Mouse (Mus musculus) lung, embryonic 15.5 days (tissue): ENCODE measurements around the gene Arid3a. TPM values are rescaled to one million over a fixed set of nuclear protein-coding genes. Genes with fewer than 3 reads are reported as not detected.
"Not testable (repeated sequence)": the region's sequence is repeated elsewhere in the genome, so short reads cannot be mapped to it uniquely, and the experiment has no call there.

Experiments used
- ATAC-seq: fragments of 200-750 bp; cut with Nextera tagmentation; 2 replicates; pipeline ENCODE4 v1.8.0; 2017; ENCODE audit warnings: moderate number of reproducible peaks, borderline replicate concordance; ENCODE audit not compliant: low FRiP score, low TSS enrichment; ENCODE audit errors: extremely low read depth
- H3K27ac ChIP-seq: fragments of 300-500 bp; sonication (generic); 2 replicates; pipeline ENCODE4 v1.5.1; 2015; ENCODE audit warnings: moderate library complexity, mild to moderate bottlenecking, inconsistent platforms
- H3K27me3 ChIP-seq: fragments of 300-500 bp; sonication (generic); 2 replicates; pipeline ENCODE4 v1.6.1; 2015; ENCODE audit warnings: inconsistent platforms
- H3K36me3 ChIP-seq: fragments of 300-500 bp; sonication (generic); 2 replicates; pipeline ENCODE4 v1.6.1; 2015; ENCODE audit warnings: inconsistent platforms
- H3K4me1 ChIP-seq: fragments of 300-500 bp; sonication (generic); 2 replicates; pipeline ENCODE4 v1.6.1; 2015; ENCODE audit warnings: inconsistent platforms
- H3K4me2 ChIP-seq: fragments of 300-500 bp; sonication (generic); 2 replicates; pipeline ENCODE4 v1.6.1; 2015; ENCODE audit warnings: inconsistent platforms, mild to moderate bottlenecking, moderate library complexity
- H3K4me3 ChIP-seq: fragments of 300-500 bp; sonication (generic); 2 replicates; pipeline ENCODE4 v1.5.1; 2015; ENCODE audit warnings: mild to moderate bottlenecking, inconsistent platforms
- H3K9ac ChIP-seq: fragments of 300-500 bp; sonication (generic); 2 replicates; pipeline ENCODE4 v1.6.1; 2015; ENCODE audit warnings: inconsistent platforms
- H3K9me3 ChIP-seq: fragments of 300-500 bp; sonication (generic); 2 replicates; pipeline ENCODE4 v1.6.1; 2016; ENCODE audit warnings: inconsistent platforms
- WGBS: fragments of 180-500 bp; shearing (Covaris S2); methylation state at CpG from one replicate; pipeline ENCODE4 v1.1.7; 2015; 5-methylcytosine and 5-hydroxymethylcytosine counted together
- polyA plus RNA-seq: library from polyadenylated mRNA; unstranded; fragments of >200 nt; fragmentation: Nextera tagmentation; extraction: Ambion mirVana; gene quantifications from 2 replicates; pipeline ENCODE4 v1.2.1, GENCODE M21; 2015

Arid3a gene
- polyA plus RNA-seq, 1 experiment from 2014 or later, result 6.0 TPM

GRCm38 (mm10) chr10:79889386-79889785, 37.5 kb upstream of the Arid3a start:
- Histone ChIP-seq H3K36me3 (0 out of 2 replicates have a peak, but pooled peaks cover 2% of the 10 kb centered on the region), H3K27ac (no peak overlapping the region), H3K27me3 (no peaks in the 10 kb centered on the region), H3K4me1 (no peaks in the 10 kb centered on the region), H3K9ac (no peak overlapping the region), H3K4me2 (no peak overlapping the region), H3K4me3 (no peak overlapping the region), H3K9me3 (no peaks in the 10 kb centered on the region)
- no peak for ATAC-seq
- 41% methylated on average over 2 of the region's 2 CpGs for WGBS

- Histone ChIP-seq H3K27me3 (no peaks in the 10 kb centered on the region), H3K4me3 (no peak within 1 kb of the TSS), H3K4me1 (no peaks in the 10 kb centered on the region), H3K36me3 (peaks cover 11% of the 10 kb centered on the region), H3K4me2 (no peak within 1 kb of the TSS), H3K9ac (no peak within 1 kb of the TSS), H3K9me3 (no peaks in the 10 kb centered on the region), H3K27ac (no peak within 1 kb of the TSS)
- ATAC-seq, result no peak
- WGBS, result 32% methylated on average over 5 of the region's 5 CpGs
These were observed 36.2 kb upstream of the Arid3a start, which contains the start of gene Cfd for GRCm38 (mm10) chr10:79890670-79891069. Gene Cfd, plus strand, starts transcription at chr10:79890853.

GRCm38 (mm10) chr10:79892451-79893118, 34.3 kb upstream of the Arid3a start:
- not testable (repeated sequence) for H3K4me1 ChIP-seq, H3K9ac ChIP-seq, H3K4me2 ChIP-seq, H3K27ac ChIP-seq, H3K9me3 ChIP-seq, H3K4me3 ChIP-seq, ATAC-seq, H3K27me3 ChIP-seq
- 42% methylated on average over 22 of the region's 22 CpGs for WGBS
- peaks cover 28% of the 10 kb centered on the region for H3K36me3 ChIP-seq

- peaks cover 38% of the 10 kb centered on the region for H3K36me3 ChIP-seq
- peaks cover 8% of the 10 kb centered on the region for H3K4me1 ChIP-seq
- no peak overlapping the region for H3K27ac ChIP-seq
- H3K4me3 ChIP-seq, result no peak overlapping the region
- WGBS, result 83% methylated on average over 16 of the region's 16 CpGs
- H3K9me3 ChIP-seq, result no peaks in the 10 kb centered on the region
- ATAC-seq, result no peak
- no peak overlapping the region for H3K4me2 ChIP-seq
- H3K27me3 ChIP-seq, result no peaks in the 10 kb centered on the region
- no peak overlapping the region for H3K9ac ChIP-seq
These were observed 30.5 kb upstream of the Arid3a start for GRCm38 (mm10) chr10:79896306-79896705.

GRCm38 (mm10) chr10:79896814-79897213, 30.0 kb upstream of the Arid3a start:
- Histone ChIP-seq H3K27me3 (no peaks in the 10 kb centered on the region), H3K36me3 (peaks cover 44% of the 10 kb centered on the region), H3K27ac (no peak overlapping the region), H3K4me3 (no peak overlapping the region), H3K9ac (no peak overlapping the region), H3K9me3 (no peaks in the 10 kb centered on the region), H3K4me2 (no peak overlapping the region), H3K4me1 (peaks cover 8% of the 10 kb centered on the region)
- 71% methylated on average over 13 of the region's 13 CpGs for WGBS
- ATAC-seq, result peak; percentile 28; the same call in 1 of the 2 replicates

- no peaks in the 10 kb centered on the region for H3K27me3 ChIP-seq
- H3K4me3 ChIP-seq, result no peak overlapping the region
- no peak overlapping the region for H3K27ac ChIP-seq
- peaks cover 8% of the 10 kb centered on the region for H3K4me1 ChIP-seq
- H3K9me3 ChIP-seq, result no peaks in the 10 kb centered on the region
- no peak overlapping the region for H3K4me2 ChIP-seq
- H3K36me3 ChIP-seq, result peaks cover 44% of the 10 kb centered on the region
- 57% methylated on average over 20 of the region's 20 CpGs for WGBS
- no peak for ATAC-seq
- no peak overlapping the region for H3K9ac ChIP-seq
These were observed 29.3 kb upstream of the Arid3a start for GRCm38 (mm10) chr10:79897316-79898245.

GRCm38 (mm10) chr10:79900951-79901410, 25.9 kb upstream of the Arid3a start:
- 53% methylated on average over 2 of the region's 2 CpGs for WGBS
- H3K36me3 ChIP-seq, result peaks cover 56% of the 10 kb centered on the region
- no peak overlapping the region for H3K9ac ChIP-seq
- H3K9me3 ChIP-seq, result no peaks in the 10 kb centered on the region
- H3K4me2 ChIP-seq, result no peak overlapping the region
- no peaks in the 10 kb centered on the region for H3K27me3 ChIP-seq
- H3K27ac ChIP-seq, result no peak overlapping the region
- no peak overlapping the region for H3K4me3 ChIP-seq
- H3K4me1 ChIP-seq, result peaks cover 8% of the 10 kb centered on the region
- ATAC-seq, result no peak

- Histone ChIP-seq H3K9ac (no peak overlapping the region), H3K4me2 (no peak overlapping the region), H3K9me3 (no peaks in the 10 kb centered on the region), H3K27ac (no peak overlapping the region), H3K27me3 (no peaks in the 10 kb centered on the region), H3K4me1 (peaks cover 13% of the 10 kb centered on the region), H3K36me3 (peaks cover 50% of the 10 kb centered on the region), H3K4me3 (no peak overlapping the region)
- no peak for ATAC-seq
- 94% methylated on average over 9 of the region's 9 CpGs for WGBS
These were observed 20.1 kb upstream of the Arid3a start for GRCm38 (mm10) chr10:79906712-79907111.

- 88% methylated on average over 10 of the region's 10 CpGs for WGBS
- Histone ChIP-seq H3K4me3 (no peak overlapping the region), H3K27ac (no peak overlapping the region)
These were observed 19.4 kb upstream of the Arid3a start for GRCm38 (mm10) chr10:79907415-79907814.

GRCm38 (mm10) chr10:79908167-79909091, 18.4 kb upstream of the Arid3a start, which contains the start of gene Med16:
Gene Med16, minus strand, starts transcription at chr10:79908923.
- H3K9ac ChIP-seq, result peak within 1 kb of the TSS; percentile 98
- H3K4me1 ChIP-seq, result peaks cover 13% of the 10 kb centered on the region
- H3K4me2 ChIP-seq, result peak within 1 kb of the TSS; percentile 59
- WGBS, result under 1% methylated on average over 52 of the region's 52 CpGs
- H3K9me3 ChIP-seq, result no peaks in the 10 kb centered on the region
- H3K27ac ChIP-seq, result peak within 1 kb of the TSS; percentile 99
- no peaks in the 10 kb centered on the region for H3K27me3 ChIP-seq
- peak; percentile 96 for ATAC-seq
- H3K36me3 ChIP-seq, result peaks cover 55% of the 10 kb centered on the region
- H3K4me3 ChIP-seq, result peak within 1 kb of the TSS; percentile 87

More at GRCm38 (mm10) chr10:79907415-79907814, 19.4 kb upstream of the Arid3a start:
- H3K4me2 ChIP-seq, result 0 out of 2 replicates have a peak overlapping the region, but pooled peaks have one; percentile 59
- peaks cover 56% of the 10 kb centered on the region for H3K36me3 ChIP-seq
- no peaks in the 10 kb centered on the region for H3K27me3 ChIP-seq
- ATAC-seq, result no peak
- H3K9me3 ChIP-seq, result no peaks in the 10 kb centered on the region
- H3K4me1 ChIP-seq, result peaks cover 13% of the 10 kb centered on the region
- no peak overlapping the region for H3K9ac ChIP-seq
